Mouse (Mus musculus) spleen, adult 2 months (tissue): Measurements from ENCODE around the gene Sytl1.

Experiments
- CTCF ChIP-seq: fragments of 200-500 bp; IDR thresholded peaks from 2 replicates; pipeline ENCODE4 v1.5.1; 2011; ENCODE audit warnings: mild to moderate bottlenecking, inconsistent platforms; ENCODE audit not compliant: insufficient read depth, insufficient read length, insufficient replicate concordance; ENCODE audit errors: extremely low read depth
- POLR2A ChIP-seq: fragments of 200-500 bp; IDR thresholded peaks from 2 replicates; pipeline ENCODE4 v1.6.1; 2011; ENCODE audit warnings: low read depth, low read length, inconsistent platforms

DNA sequence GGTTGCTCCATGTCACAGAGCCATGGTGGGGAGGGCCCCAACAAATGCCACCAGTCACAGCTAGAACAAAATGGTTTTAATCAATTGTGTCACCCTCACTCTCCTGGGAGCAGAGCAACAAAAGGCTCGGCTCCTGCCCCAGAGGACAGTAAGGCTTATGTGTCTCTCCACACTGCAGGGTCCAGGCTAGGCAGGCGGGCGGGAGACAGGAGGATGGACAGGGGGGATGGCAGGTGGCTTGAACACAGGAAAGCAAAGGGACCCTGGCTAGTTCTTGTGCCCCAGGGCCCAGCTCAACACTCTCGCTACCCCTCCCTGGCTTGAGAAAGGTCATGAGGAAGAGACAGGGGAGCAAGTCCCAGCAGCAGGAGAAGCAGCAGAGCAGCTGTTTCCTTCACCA, 29.5 kb upstream of the Sytl1 start:
- TF ChIP-seq CTCF (no peak), POLR2A (no peak)
